Mouse (Mus musculus) thymus, postnatal 36 days (tissue): Measurements from ENCODE around the gene Msrb3.
"Not testable (repeated sequence)": the region's sequence is repeated elsewhere in the genome, so short reads cannot be mapped to it uniquely, and the experiment has no call there.

Experiments used
- DNase-seq, 2 experiments: peaks; one replicate each; pipeline ENCODE4 v3.0.0; 2022; ENCODE audit warnings: mixed read lengths in 2 of 2

Msrb3 gene

GRCm38 (mm10) chr10:120808167-120808566 is 90.7 kb downstream of the Msrb3 start:
- no peak for DNase-seq

- DNase-seq, result no peak
Measured at GRCm38 (mm10) chr10:120801127-120801526, 97.8 kb downstream of the Msrb3 start.

- no peak for DNase-seq
Measured at GRCm38 (mm10) chr10:120799479-120799878, 99.4 kb downstream of the Msrb3 start.

- DNase-seq, result no peak
Measured at GRCm38 (mm10) chr10:120796749-120797148, 102.2 kb downstream of the Msrb3 start.

GRCm38 (mm10) chr10:120794391-120794817 is 104.5 kb downstream of the Msrb3 start:
- no peak for DNase-seq

- no peak for DNase-seq
Measured at GRCm38 (mm10) chr10:120792191-120792765, 106.6 kb downstream of the Msrb3 start.

- no peak for DNase-seq
Measured at GRCm38 (mm10) chr10:120791438-120791837, 107.5 kb downstream of the Msrb3 start.

- no peak for DNase-seq
Measured at GRCm38 (mm10) chr10:120787202-120787601, 111.7 kb downstream of the Msrb3 start.

GRCm38 (mm10) chr10:120784516-120784915 is 114.4 kb downstream of the Msrb3 start:
- DNase-seq, result no peak

GRCm38 (mm10) chr10:120783393-120783792 is 115.5 kb downstream of the Msrb3 start:
- no peak for DNase-seq

GRCm38 (mm10) chr10:120777499-120777898 is 121.4 kb downstream of the Msrb3 start:
- DNase-seq, result no peak

GRCm38 (mm10) chr10:120775361-120775760 is 123.5 kb downstream of the Msrb3 start:
- DNase-seq, result no peak

- no peak for DNase-seq
Measured at GRCm38 (mm10) chr10:120767418-120767817, 131.5 kb downstream of the Msrb3 start.

GRCm38 (mm10) chr10:120765398-120765797 is 133.5 kb downstream of the Msrb3 start:
- DNase-seq, result no peak

- DNase-seq, result no peak
Measured at GRCm38 (mm10) chr10:120763656-120764466, 135.0 kb downstream of the Msrb3 start.

GRCm38 (mm10) chr10:120762958-120763357 is 135.9 kb downstream of the Msrb3 start:
- no peak for DNase-seq

- no peak for DNase-seq
Measured at GRCm38 (mm10) chr10:120760679-120761078, 138.2 kb downstream of the Msrb3 start.

GRCm38 (mm10) chr10:120759883-120760282 is 139.0 kb downstream of the Msrb3 start:
- DNase-seq, result no peak

GRCm38 (mm10) chr10:120752454-120752853 is 146.4 kb downstream of the Msrb3 start:
- DNase-seq, result no peak

- DNase-seq, result no peak
Measured at GRCm38 (mm10) chr10:120751821-120752261, 147.1 kb downstream of the Msrb3 start.

GRCm38 (mm10) chr10:120751295-120751722 is 147.6 kb downstream of the Msrb3 start:
- no peak for DNase-seq

GRCm38 (mm10) chr10:120749556-120749955 is 149.3 kb downstream of the Msrb3 start:
- not testable (repeated sequence) for DNase-seq

- no peak for DNase-seq
Measured at GRCm38 (mm10) chr10:120748156-120748555, 150.7 kb downstream of the Msrb3 start.
